Mouse (Mus musculus): ENCODE measurements around the gene Sdc1. TPM values are rescaled to one million over a fixed set of nuclear protein-coding genes. Genes with fewer than 3 reads are reported as not detected.

Gene Sdc1
- total RNA-seq, 1 experiment from 2014 or later: 13.6 TPM

Other genes starting within 250 kb of the Sdc1 start
- not detected in 2 replicates for gene Slc7a15, start 172.3 kb upstream of the Sdc1 start, total RNA-seq (2017)
- gene Pum2, start 97.2 kb upstream of the Sdc1 start, total RNA-seq (2017): 173 and 218 TPM in 2 replicates
- 191 and 266 TPM in 2 replicates for gene Laptm4a, start 150.3 kb downstream of the Sdc1 start, total RNA-seq (2017)
- not detected in 2 replicates for gene Matn3, start 176.6 kb downstream of the Sdc1 start, total RNA-seq (2017)
- 5.0 and 5.8 TPM in 2 replicates for gene Wdr35, start 202.6 kb downstream of the Sdc1 start, total RNA-seq (2017)

Measured in hematopoietic stem cell, adult 5-6 weeks (primary cell).